Mouse (Mus musculus) R1 (cell line): ENCODE data around the gene Foxc1.

Experiments
- DNase-seq: peaks from one replicate; pipeline ENCODE4 v3.0.0-alpha.2; 2018; ENCODE audit warnings: low read depth, low spot score

Gene Foxc1

GRCm38 (mm10) chr13:31830332-31830731 is 23.9 kb downstream of the Foxc1 start:
- DNase-seq, result no peak

GRCm38 (mm10) chr13:31835802-31836201 is 29.4 kb downstream of the Foxc1 start:
- DNase-seq, result no peak

GRCm38 (mm10) chr13:31849258-31849971 is 43.0 kb downstream of the Foxc1 start:
- no peak for DNase-seq

- DNase-seq, result no peak
Measured at GRCm38 (mm10) chr13:31853564-31853963, 47.1 kb downstream of the Foxc1 start.

GRCm38 (mm10) chr13:31854000-31854399 is 47.6 kb downstream of the Foxc1 start:
- DNase-seq, result no peak

GRCm38 (mm10) chr13:31860200-31860599 is 53.8 kb downstream of the Foxc1 start:
- DNase-seq, result no peak
